Mouse (Mus musculus) frontal cortex, adult (tissue): ENCODE measurements at regions not wholly inside any gene's neighbourhood (a gene's known extent, or its start where the extent isn't known, plus 50 kb on each side); places are given as distances from the start of the nearest gene placed in this dataset.

Experiments used
- ATAC-seq: cut with Nextera tagmentation; 2 replicates; pipeline ENCODE4 v1.9.2; 2017; ENCODE audit warnings: mild to moderate bottlenecking, moderate library complexity, mixed read lengths; ENCODE audit not compliant: low TSS enrichment

DNA sequence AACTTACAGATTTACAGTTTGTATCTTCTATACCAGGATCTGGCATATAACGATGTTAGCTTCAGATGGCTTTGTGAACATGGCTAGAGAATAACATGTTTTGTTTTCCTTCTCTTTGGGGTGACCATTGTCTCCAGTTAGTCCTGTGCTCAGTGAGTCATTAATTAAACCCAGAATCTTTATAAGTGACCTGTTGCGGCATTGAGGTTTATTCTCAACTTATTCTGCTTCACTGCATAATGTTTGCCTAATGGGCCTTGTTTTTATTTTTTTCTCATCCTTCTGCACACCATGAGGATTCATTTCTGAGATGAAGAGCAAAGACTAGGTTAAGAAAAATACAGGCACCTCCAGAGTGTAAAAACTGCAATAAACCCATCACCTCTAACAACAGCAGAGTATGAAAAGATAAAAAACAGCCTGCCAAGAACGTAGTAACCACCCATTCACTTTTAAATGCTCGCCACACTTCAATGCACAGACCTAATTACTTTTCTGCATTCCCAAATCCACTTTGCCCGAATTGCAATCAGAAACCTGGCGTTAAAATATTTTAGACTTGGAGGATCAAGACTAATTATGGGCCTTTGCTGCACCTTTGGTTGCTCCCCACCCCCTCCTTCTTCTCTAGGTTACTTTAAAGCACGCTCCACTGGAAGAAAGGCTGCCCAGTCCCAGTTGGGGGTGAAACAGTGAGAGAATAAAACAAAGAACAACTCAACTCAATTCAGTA is 381.5 kb upstream of the Nr2f1 start:
- ATAC-seq, result no peak

DNA sequence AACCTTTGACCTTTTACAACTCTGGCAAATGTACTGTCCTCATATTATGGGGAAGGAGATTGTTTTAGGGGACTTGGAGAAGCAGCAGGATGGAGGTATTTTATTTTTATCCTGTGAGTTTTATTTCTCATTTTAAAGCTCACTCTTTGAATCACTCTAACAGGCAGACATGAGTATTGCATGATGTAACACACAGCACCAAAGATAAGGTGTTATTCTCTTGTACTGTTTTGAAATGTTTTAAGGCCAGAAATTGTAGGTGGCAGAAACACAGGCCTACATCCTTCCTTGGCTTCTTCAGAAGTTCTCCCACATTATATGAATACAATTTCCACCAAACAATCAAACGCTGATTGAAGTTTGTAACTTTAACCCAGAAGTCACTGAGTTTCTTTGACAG is 377.9 kb upstream of the Nr2f1 start:
- ATAC-seq, result peak; percentile 74

DNA sequence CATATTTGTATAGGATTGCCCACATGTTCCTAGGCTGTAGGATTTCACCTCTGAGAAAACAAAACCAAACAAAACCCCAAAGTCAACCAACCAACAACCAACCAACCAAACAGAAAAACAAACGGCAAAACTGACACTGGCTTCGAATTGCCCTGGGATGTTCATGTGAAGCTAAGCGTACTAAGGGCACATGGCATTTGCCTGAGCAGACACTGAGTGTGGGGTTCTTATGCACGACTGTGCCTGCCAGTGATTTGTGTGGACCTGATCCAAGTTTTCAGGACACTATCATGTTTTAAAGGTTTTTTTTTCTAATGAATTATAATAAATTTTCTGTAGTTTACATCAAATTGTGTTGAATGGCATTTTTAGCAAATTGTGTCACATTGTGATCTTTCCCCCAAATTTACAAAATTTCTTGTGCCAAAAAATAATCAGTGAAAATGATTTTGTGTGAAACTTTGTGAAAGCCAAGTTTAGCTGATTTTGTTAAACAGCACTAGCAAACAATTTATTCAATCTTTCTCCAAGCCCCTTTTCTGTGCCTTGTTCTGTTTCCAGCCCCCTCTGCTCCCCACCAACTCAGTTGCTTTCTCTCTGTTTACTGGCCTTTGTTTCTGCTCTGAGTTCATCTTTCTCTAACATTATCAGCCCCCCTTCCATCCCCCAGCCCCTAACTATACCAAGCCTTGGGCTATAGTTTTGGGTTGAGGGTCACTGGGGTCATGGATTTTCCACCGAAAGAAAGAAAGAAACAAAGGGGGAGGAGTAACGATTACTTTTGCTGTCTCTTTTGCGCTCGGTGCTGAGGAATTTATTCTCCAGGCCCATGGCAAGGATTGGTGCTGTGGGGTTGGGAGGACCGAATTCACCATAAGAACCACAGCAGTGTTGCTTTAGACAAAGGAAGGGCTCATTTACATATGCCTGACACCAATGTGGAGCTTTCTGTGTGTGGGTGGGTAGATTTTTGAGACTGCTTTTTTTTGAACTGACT is 377.0 kb upstream of the Nr2f1 start:
- peak; percentile 94 for ATAC-seq

DNA sequence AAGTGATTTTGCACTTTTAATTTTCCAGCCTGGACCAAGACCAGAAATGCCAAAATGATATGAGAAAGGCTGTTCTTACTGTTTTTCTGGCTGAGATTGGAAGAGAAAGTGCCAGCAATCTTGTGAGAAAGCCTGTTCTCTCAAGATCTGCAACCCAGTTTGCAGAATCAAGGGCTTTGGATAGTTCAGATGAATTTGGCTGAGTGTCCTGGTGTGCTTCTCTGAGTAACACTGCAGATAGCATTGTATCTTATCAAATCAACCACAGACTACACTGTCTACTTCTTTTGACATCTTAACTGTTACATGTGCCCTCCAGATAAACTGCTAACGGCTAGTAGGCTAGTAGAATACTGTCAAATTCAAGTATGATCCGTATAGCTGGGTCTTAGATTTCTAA is 371.5 kb upstream of the Nr2f1 start:
- ATAC-seq, result peak; percentile 95

GRCm38 (mm10) chr13:78524446-78524937 is 324.9 kb upstream of the Nr2f1 start:
- peak; percentile 29; the same call in 1 of the 2 replicates for ATAC-seq

DNA sequence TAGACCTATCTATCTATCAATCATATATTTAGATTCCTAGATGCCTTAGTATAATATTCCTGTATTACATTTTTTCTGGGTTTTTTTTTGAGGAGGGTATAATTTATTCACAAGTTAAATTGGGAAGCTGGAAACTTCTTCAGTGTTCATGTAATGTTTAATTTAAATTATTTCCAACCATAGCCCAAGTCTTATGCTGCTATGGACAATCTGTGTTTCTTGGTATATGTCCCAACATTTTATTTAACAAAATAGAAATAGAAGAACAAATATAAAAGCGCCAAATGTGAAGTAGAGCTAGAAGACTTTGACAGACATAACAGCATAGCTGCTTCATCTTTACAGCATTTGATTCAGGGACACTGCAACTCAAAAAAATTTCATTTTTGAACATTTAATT is 321.2 kb upstream of the Nr2f1 start:
- peak; percentile 73 for ATAC-seq

GRCm38 (mm10) chr13:78520186-78520585 is 320.6 kb upstream of the Nr2f1 start:
- peak; percentile 81 for ATAC-seq

- ATAC-seq, result no peak
Measured at GRCm38 (mm10) chr13:78500551-78500950, 301.0 kb upstream of the Nr2f1 start.

DNA sequence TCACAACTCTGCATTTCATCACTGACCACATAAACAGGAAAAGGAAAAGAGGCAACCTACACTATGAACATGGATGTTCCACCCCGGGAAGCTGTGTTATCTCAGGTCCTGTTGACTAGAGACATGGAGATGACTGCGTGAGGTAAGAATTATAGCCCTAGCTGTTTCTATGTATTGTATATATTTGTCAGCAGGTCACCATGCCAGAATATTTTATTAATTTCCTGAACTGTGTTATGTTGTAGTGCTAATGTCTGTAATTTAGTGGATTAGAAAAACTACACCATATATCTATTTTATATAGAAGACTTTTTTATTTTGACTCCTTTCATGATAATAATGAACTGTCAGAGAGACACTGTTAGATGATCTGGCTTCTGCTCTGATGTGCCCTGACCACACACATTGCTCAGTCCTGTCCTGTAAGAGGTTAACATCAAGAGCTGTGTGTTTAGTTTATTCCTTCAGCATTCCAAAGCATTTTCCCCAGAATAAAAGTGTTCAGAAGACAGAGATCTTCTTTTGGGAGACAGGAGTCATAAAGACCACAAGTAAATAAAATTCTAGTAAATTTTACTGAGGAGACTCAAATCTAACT is 284.3 kb upstream of the Nr2f1 start:
- no peak for ATAC-seq

GRCm38 (mm10) chr13:78482929-78483759 is 283.6 kb upstream of the Nr2f1 start:
- ATAC-seq, result no peak; the same call in 1 of the 2 replicates

GRCm38 (mm10) chr13:78451333-78452070 is 251.9 kb upstream of the Nr2f1 start:
- peak; percentile 41 for ATAC-seq

GRCm38 (mm10) chr13:78446726-78447031 is 247.1 kb upstream of the Nr2f1 start:
- 0 out of 2 replicates have a peak, but pooled peaks have one; percentile 60 for ATAC-seq

DNA sequence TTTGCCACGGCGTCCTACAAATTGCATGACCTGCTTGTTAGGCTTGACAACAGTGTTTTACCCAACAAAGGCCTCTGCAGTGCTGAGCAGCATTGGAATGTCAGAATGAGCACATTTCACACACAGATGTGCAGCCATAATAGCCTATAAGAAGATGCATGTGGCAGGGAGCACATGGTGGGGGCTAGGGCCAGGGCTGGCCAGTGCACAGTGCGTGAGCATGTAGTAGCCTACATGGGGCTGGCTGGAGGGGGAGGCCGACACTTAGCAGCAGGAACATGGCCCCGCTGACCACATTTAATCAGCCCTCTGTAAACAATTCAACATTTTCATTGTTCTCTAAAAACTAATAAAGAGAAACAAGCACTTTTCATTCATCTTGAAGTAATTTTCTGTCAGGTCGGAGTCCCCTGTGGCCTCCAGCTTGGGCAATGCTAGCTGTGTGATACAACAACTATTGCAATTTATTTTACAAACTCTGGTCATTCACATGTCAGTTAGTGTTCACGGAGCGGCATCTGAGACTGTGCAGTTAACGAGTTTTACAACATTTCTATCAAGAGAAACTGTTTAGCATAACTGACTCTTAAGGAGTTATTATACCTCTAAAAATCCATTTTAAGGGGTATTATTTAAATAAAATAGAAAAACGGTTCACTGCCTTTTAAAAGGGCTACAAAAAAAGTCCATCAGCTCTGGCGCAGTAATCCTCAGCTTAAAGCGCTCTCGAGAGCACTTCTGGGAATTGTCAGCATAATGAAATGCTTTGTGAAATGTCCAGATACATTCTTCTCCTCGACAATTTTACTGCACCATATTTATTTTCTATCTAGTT is 246.6 kb upstream of the Nr2f1 start:
- ATAC-seq, result 0 out of 2 replicates have a peak, but pooled peaks have one; percentile 29

GRCm38 (mm10) chr13:78444691-78445349 is 245.3 kb upstream of the Nr2f1 start:
- ATAC-seq, result no peak

DNA sequence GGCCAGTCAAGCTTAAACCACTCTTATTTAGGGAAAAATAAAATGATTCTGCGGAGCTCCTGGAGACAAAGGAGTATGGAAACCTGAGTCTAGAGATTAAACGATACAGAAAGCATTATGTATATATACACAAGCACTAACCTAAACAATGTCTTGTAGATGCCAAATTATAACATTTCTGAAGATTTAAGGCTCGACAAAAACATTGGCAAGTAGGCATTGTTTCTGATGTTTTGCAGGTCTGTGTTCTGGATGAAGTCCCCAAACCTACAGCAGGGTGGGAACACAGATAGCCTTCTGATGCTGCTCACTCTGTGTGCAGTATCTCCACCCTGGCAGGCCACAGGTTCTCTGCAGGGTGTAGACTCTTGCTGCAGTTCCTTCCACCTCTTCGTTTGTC is 228.9 kb upstream of the Nr2f1 start:
- no peak for ATAC-seq

DNA sequence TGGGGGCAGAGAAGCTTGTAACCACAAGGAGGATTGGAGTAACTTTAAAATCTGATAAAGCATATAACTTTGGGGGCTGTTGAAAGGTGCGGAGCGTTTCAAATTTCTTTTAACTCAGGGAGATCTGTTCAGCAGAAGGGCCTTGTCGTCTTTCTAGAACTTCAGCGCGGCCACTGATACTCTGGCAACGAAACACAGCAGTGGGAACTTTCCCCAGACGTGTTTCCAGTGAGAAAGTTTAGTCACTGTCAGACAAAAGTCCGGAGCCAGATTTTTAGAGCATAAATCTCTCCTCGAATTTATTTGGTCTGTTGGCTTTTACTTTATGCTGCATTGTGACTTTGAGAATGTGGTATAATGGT is 228.5 kb upstream of the Nr2f1 start:
- peak; percentile 35; the same call in 1 of the 2 replicates for ATAC-seq

- ATAC-seq, result peak; percentile 82
Measured at GRCm38 (mm10) chr13:78427141-78428083, 227.9 kb upstream of the Nr2f1 start.

- no peak for ATAC-seq
Measured at GRCm38 (mm10) chr13:78426306-78426921, 226.9 kb upstream of the Nr2f1 start.
